Comparison of ENCODE assay signal across 21 mouse cellular contexts in genomic region chr10:61246288-61246687, GRCm38 (mm10). TPM values are rescaled to one million over a fixed set of nuclear protein-coding genes. Genes with fewer than 3 reads are reported as not detected.
DNase-seq lines count a peak whose midpoint lies in the region; ATAC-seq lines count a peak whose summit lies in the region.
"Had no signal": no experiment of that assay in that cellular context is flagged by ENCODE, and none has a peak within 500 bp of the region (broad histone marks: within the 10 kb centered on the region; RNA-seq: fewer than 3 reads in every experiment).

No protein-coding gene starts in this region.

- no peak overlapping the region for H3K27ac ChIP-seq in forebrain, embryonic 15.5 days (replicated peaks)
- no peak overlapping the region for H3K27ac ChIP-seq in hindbrain, embryonic 14.5 days
- H3K27ac ChIP-seq: forebrain, embryonic 10.5 days; heart, embryonic 10.5 days; hindbrain, embryonic 15.5 days; liver, embryonic 13.5 days had no signal

- WGBS in forebrain, embryonic 15.5 days = 87% methylated on average over 6 of the region's 6 CpGs
- WGBS in hindbrain, embryonic 14.5 days = 88% methylated on average over 6 of the region's 6 CpGs

- H3K4me3 ChIP-seq in forebrain, embryonic 15.5 days = no peak overlapping the region
- H3K4me3 ChIP-seq in hindbrain, embryonic 14.5 days (replicated peaks; ENCODE audit: low read length) = no peak overlapping the region
- H3K4me3 ChIP-seq: forebrain, embryonic 10.5 days; heart, embryonic 10.5 days; hindbrain, embryonic 15.5 days; liver, embryonic 13.5 days; megakaryocyte, embryonic 14.5 days had no signal

- no peaks in the 10 kb centered on the region for H3K27me3 ChIP-seq in forebrain, embryonic 15.5 days
- H3K27me3 ChIP-seq in hindbrain, embryonic 14.5 days (ENCODE audit: control insufficient read depth, insufficient read depth, low read length) = no peaks in the 10 kb centered on the region
- H3K27me3 ChIP-seq: hindbrain, embryonic 15.5 days; liver, embryonic 13.5 days had no signal

- H3K4me1 ChIP-seq in forebrain, embryonic 15.5 days = 0 out of 2 replicates have a peak, but pooled peaks cover 3% of the 10 kb centered on the region
- 0 out of 2 replicates have a peak, but pooled peaks cover 3% of the 10 kb centered on the region for H3K4me1 ChIP-seq in hindbrain, embryonic 14.5 days (replicated peaks; ENCODE audit: control insufficient read depth, insufficient read depth, low read length)
- H3K4me1 ChIP-seq: hindbrain, embryonic 15.5 days; liver, embryonic 13.5 days had no signal

- peak; percentile 75 for DNase-seq in brain, adult 2 months (ENCODE audit: low read depth, low spot score)
- DNase-seq in layer of hippocampus, adult 11-12 months (ENCODE audit: low spot score) = peak; percentile 69
- DNase-seq in layer of hippocampus, postnatal 36 days = peak; percentile 76
- peak; percentile 62 to 77 for DNase-seq in right cerebral cortex, postnatal 10 days (ENCODE audit: low spot score in 2 of 2)
- no peak for DNase-seq in adipocyte (ENCODE audit: low spot score)
- DNase-seq in hindbrain, embryonic 14.5 days (ENCODE audit: low spot score) = no peak
- DNase-seq: adrenal gland, adult 8-10 months; cerebellum, adult 2 months; heart, postnatal 14 days; kidney, adult 9 months; liver, embryonic 13.5 days; thymus, postnatal 25 days had no signal

- H3K9ac ChIP-seq in forebrain, embryonic 15.5 days (replicated peaks) = no peak overlapping the region
- no peak overlapping the region for H3K9ac ChIP-seq in hindbrain, embryonic 14.5 days
- H3K9ac ChIP-seq: hindbrain, embryonic 15.5 days; liver, embryonic 13.5 days had no signal

- H3K36me3 ChIP-seq in forebrain, embryonic 15.5 days = no peaks in the 10 kb centered on the region
- no peaks in the 10 kb centered on the region for H3K36me3 ChIP-seq in hindbrain, embryonic 14.5 days (replicated peaks; ENCODE audit: control insufficient read depth, insufficient read depth)
- H3K36me3 ChIP-seq: forebrain, embryonic 10.5 days; heart, embryonic 10.5 days; hindbrain, embryonic 15.5 days; liver, embryonic 13.5 days had no signal

- H3K9me3 ChIP-seq in forebrain, embryonic 15.5 days = no peaks in the 10 kb centered on the region
- no peaks in the 10 kb centered on the region for H3K9me3 ChIP-seq in hindbrain, embryonic 14.5 days (ENCODE audit: control insufficient read depth, low read length)
- H3K9me3 ChIP-seq: forebrain, embryonic 10.5 days; heart, embryonic 10.5 days; hindbrain, embryonic 15.5 days; liver, embryonic 13.5 days; megakaryocyte, embryonic 14.5 days had no signal

- ATAC-seq in forebrain, embryonic 15.5 days (replicated peaks) = no peak
- ATAC-seq in hindbrain, embryonic 14.5 days (ENCODE audit: low FRiP score) = no peak
- ATAC-seq: midbrain, embryonic 16.5 days had no signal

- no peak overlapping the region for H3K4me2 ChIP-seq in forebrain, embryonic 15.5 days (replicated peaks)
- H3K4me2 ChIP-seq in hindbrain, embryonic 14.5 days (replicated peaks) = no peak overlapping the region
- H3K4me2 ChIP-seq: hindbrain, embryonic 15.5 days; liver, embryonic 13.5 days had no signal

RNA-seq across cellular contexts. Expression of gene Adamts14, which starts 26.9 kb away (rescaled TPM):
- total RNA-seq in layer of hippocampus, postnatal 36 days (2021) = 1 to 10 TPM; 1.8 TPM
- polyA plus RNA-seq in forebrain, embryonic 15.5 days (2015; fragmentation: Nextera tagmentation; extraction: Ambion mirVana) = 0.13 and 0.20 TPM in 2 replicates
- 0.27 and 0.36 TPM in 2 replicates for polyA plus RNA-seq in hindbrain, embryonic 14.5 days (2014; fragmentation: Nextera tagmentation; extraction: Ambion mirVana)

RNA-seq across cellular contexts. Expression of gene Prf1, which starts 51.3 kb away (rescaled TPM):
- not detected for total RNA-seq in layer of hippocampus, postnatal 36 days (2021)
- polyA plus RNA-seq in forebrain, embryonic 15.5 days (2015; fragmentation: Nextera tagmentation; extraction: Ambion mirVana) = not detected in 2 replicates
- polyA plus RNA-seq in hindbrain, embryonic 14.5 days (2014; fragmentation: Nextera tagmentation; extraction: Ambion mirVana) = 0.12 TPM in 1 of 2 replicates, not detected in the other
- total RNA-seq: gastrocnemius, adult 8-10 months; heart, postnatal 14 days had no signal
- polyA plus RNA-seq: cerebellum, adult 2 months; forebrain, embryonic 10.5 days; heart, embryonic 10.5 days; hindbrain, embryonic 15.5 days; limb, embryonic 11.5 days; liver, embryonic 13.5 days; midbrain, embryonic 16.5 days; stomach, embryonic 16.5 days had no signal

Comparison
In these comparisons a context has a peak if more than half of its experiments do, and no peak if none do; other contexts are left out.
1. DNase-seq: peak in brain, adult 2 months (single experiment), layer of hippocampus, adult 11-12 months (single experiment), layer of hippocampus, postnatal 36 days (2 of 2) and right cerebral cortex, postnatal 10 days (2 of 2); none in adipocyte (single experiment) and hindbrain, embryonic 14.5 days (single experiment).